Mouse (Mus musculus): Measurements from ENCODE around the gene Trappc3l.

Gene Trappc3l

GRCm38 (mm10) chr10:34118421-34118820 lies 81.0 kb downstream of the Trappc3l start:
- H3K27me3 ChIP-seq (ENCODE audit: control insufficient read depth, insufficient read depth, low read length, poor library complexity, severe bottlenecking), result no peaks in the 10 kb centered on the region
- no peak for DNase-seq (ENCODE audit: low read depth, low spot score)

GRCm38 (mm10) chr10:34127392-34128378 lies 90.3 kb downstream of the Trappc3l start, which contains the start of gene Calhm6:
Calhm6 (minus strand) TSS chr10:34127984.
- H3K36me3 ChIP-seq (ENCODE audit: control insufficient read depth, insufficient read depth, low read length, poor library complexity, severe bottlenecking), result no peaks in the 10 kb centered on the region
- H3K27me3 ChIP-seq (ENCODE audit: control insufficient read depth, insufficient read depth, low read length, poor library complexity, severe bottlenecking), result no peaks in the 10 kb centered on the region
- peak; percentile 53 for DNase-seq (ENCODE audit: low read depth, low spot score)

More at GRCm38 (mm10) chr10:34118421-34118820, 81.0 kb downstream of the Trappc3l start:
- H3K36me3 ChIP-seq (ENCODE audit: control insufficient read depth, insufficient read depth, low read length, poor library complexity, severe bottlenecking), result no peaks in the 10 kb centered on the region

- Histone ChIP-seq H3K27me3 (ENCODE audit: control insufficient read depth, insufficient read depth, low read length, poor library complexity, severe bottlenecking) (no peaks in the 10 kb centered on the region), H3K36me3 (ENCODE audit: control insufficient read depth, insufficient read depth, low read length, poor library complexity, severe bottlenecking) (no peaks in the 10 kb centered on the region)
- DNase-seq (ENCODE audit: low read depth, low spot score), result no peak
Measured at GRCm38 (mm10) chr10:34128391-34128790, 91.0 kb downstream of the Trappc3l start.

- DNase-seq (ENCODE audit: low read depth, low spot score), result peak; percentile 74
- Histone ChIP-seq H3K36me3 (ENCODE audit: control insufficient read depth, insufficient read depth, low read length, poor library complexity, severe bottlenecking) (no peaks in the 10 kb centered on the region), H3K27me3 (ENCODE audit: control insufficient read depth, insufficient read depth, low read length, poor library complexity, severe bottlenecking) (no peaks in the 10 kb centered on the region)
Measured at GRCm38 (mm10) chr10:34131356-34131755, 94.0 kb downstream of the Trappc3l start.

- DNase-seq (ENCODE audit: low read depth, low spot score), result no peak
- no peaks in the 10 kb centered on the region for H3K36me3 ChIP-seq (ENCODE audit: control insufficient read depth, insufficient read depth, low read length, poor library complexity, severe bottlenecking)
- no peaks in the 10 kb centered on the region for H3K27me3 ChIP-seq (ENCODE audit: control insufficient read depth, insufficient read depth, low read length, poor library complexity, severe bottlenecking)
Measured at GRCm38 (mm10) chr10:34136432-34136831, 99.0 kb downstream of the Trappc3l start.

GRCm38 (mm10) chr10:34138027-34138426 lies 100.6 kb downstream of the Trappc3l start:
- no peaks in the 10 kb centered on the region for H3K36me3 ChIP-seq (ENCODE audit: control insufficient read depth, insufficient read depth, low read length, poor library complexity, severe bottlenecking)
- no peak for DNase-seq (ENCODE audit: low read depth, low spot score)
- no peaks in the 10 kb centered on the region for H3K27me3 ChIP-seq (ENCODE audit: control insufficient read depth, insufficient read depth, low read length, poor library complexity, severe bottlenecking)

GRCm38 (mm10) chr10:34139768-34140167 lies 102.4 kb downstream of the Trappc3l start:
- no peaks in the 10 kb centered on the region for H3K36me3 ChIP-seq (ENCODE audit: control insufficient read depth, insufficient read depth, low read length, poor library complexity, severe bottlenecking)
- H3K27me3 ChIP-seq (ENCODE audit: control insufficient read depth, insufficient read depth, low read length, poor library complexity, severe bottlenecking), result no peaks in the 10 kb centered on the region
- DNase-seq (ENCODE audit: low read depth, low spot score), result no peak

- Histone ChIP-seq H3K27me3 (ENCODE audit: control insufficient read depth, insufficient read depth, low read length, poor library complexity, severe bottlenecking) (no peaks in the 10 kb centered on the region), H3K36me3 (ENCODE audit: control insufficient read depth, insufficient read depth, low read length, poor library complexity, severe bottlenecking) (no peaks in the 10 kb centered on the region)
- DNase-seq (ENCODE audit: low read depth, low spot score), result no peak
Measured at GRCm38 (mm10) chr10:34141693-34142092, 104.3 kb downstream of the Trappc3l start.

- H3K27me3 ChIP-seq (ENCODE audit: control insufficient read depth, insufficient read depth, low read length, poor library complexity, severe bottlenecking), result no peaks in the 10 kb centered on the region
- DNase-seq (ENCODE audit: low read depth, low spot score), result no peak
- no peaks in the 10 kb centered on the region for H3K36me3 ChIP-seq (ENCODE audit: control insufficient read depth, insufficient read depth, low read length, poor library complexity, severe bottlenecking)
Measured at GRCm38 (mm10) chr10:34149772-34150171, 112.4 kb downstream of the Trappc3l start.

GRCm38 (mm10) chr10:34150454-34150853 lies 113.1 kb downstream of the Trappc3l start:
- Histone ChIP-seq H3K27me3 (ENCODE audit: control insufficient read depth, insufficient read depth, low read length, poor library complexity, severe bottlenecking) (no peaks in the 10 kb centered on the region), H3K36me3 (ENCODE audit: control insufficient read depth, insufficient read depth, low read length, poor library complexity, severe bottlenecking) (no peaks in the 10 kb centered on the region)
- no peak for DNase-seq (ENCODE audit: low read depth, low spot score)

- DNase-seq (ENCODE audit: low read depth, low spot score), result peak; percentile 68
- H3K36me3 ChIP-seq (ENCODE audit: control insufficient read depth, insufficient read depth, low read length, poor library complexity, severe bottlenecking), result no peaks in the 10 kb centered on the region
- no peaks in the 10 kb centered on the region for H3K27me3 ChIP-seq (ENCODE audit: control insufficient read depth, insufficient read depth, low read length, poor library complexity, severe bottlenecking)
Measured at GRCm38 (mm10) chr10:34151827-34152226, 114.4 kb downstream of the Trappc3l start.

GRCm38 (mm10) chr10:34155796-34156554 lies 118.6 kb downstream of the Trappc3l start:
- DNase-seq (ENCODE audit: low read depth, low spot score), result no peak
- no peaks in the 10 kb centered on the region for H3K36me3 ChIP-seq (ENCODE audit: control insufficient read depth, insufficient read depth, low read length, poor library complexity, severe bottlenecking)

More at GRCm38 (mm10) chr10:34155796-34156554, 118.6 kb downstream of the Trappc3l start:
- H3K27me3 ChIP-seq (ENCODE audit: control insufficient read depth, insufficient read depth, low read length, poor library complexity, severe bottlenecking), result no peaks in the 10 kb centered on the region
